Mouse (Mus musculus) telencephalon, adult 2 months (tissue): ENCODE measurements around the gene Oas1h.
"Not testable (repeated sequence)": the region's sequence is repeated elsewhere in the genome, so short reads cannot be mapped to it uniquely, and the experiment has no call there.

Experiments used
- DNase-seq: peaks from one replicate; pipeline ENCODE4 v3.0.0-alpha.2; 2011; ENCODE audit warnings: low read depth, low spot score

Gene Oas1h

DNA sequence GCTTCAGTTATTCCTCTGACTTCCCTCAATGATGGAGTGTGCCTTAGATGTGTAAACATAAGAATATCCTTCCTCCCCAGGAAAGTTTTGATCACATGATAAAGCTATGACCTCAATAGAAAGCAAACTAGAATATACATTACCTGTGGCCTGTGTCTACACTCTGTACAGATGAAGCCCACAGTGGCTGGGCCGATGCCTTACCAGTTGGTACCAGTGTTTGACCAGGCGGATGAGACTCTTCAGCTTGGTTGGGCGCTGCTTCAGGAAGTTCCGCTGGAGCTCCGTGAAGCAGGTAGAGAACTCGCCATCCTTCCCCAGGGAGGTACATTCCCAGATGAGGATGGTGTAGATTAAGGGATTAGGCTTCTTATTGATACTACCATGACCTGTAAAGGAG, 20.5 kb downstream of the Oas1h start:
- not testable (repeated sequence) for DNase-seq

DNA sequence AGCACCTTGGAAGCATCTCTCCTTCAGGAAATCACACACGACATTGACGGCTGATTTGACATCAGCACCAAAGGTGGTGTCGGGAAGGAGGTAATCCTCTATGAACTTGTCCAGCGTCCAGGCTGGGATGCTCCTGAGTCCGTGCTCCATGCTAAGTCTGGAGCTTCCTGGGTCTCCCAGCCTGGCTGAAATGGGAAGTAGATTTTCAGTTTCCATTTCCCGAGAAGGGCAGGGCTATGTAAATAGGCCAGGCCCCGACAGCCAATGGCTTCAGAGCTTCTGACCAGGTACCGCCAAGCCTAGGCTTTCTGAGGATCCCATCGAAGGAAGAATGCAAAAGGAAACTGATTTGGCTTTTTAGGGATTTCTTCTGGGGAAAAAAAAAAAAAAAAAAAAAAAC, 26.2 kb downstream of the Oas1h start, which contains the start of gene Oas1g:
TSS of gene Oas1g (minus strand) at position 201 of the 400 bp plus-strand sequence.
- not testable (repeated sequence) for DNase-seq

DNA sequence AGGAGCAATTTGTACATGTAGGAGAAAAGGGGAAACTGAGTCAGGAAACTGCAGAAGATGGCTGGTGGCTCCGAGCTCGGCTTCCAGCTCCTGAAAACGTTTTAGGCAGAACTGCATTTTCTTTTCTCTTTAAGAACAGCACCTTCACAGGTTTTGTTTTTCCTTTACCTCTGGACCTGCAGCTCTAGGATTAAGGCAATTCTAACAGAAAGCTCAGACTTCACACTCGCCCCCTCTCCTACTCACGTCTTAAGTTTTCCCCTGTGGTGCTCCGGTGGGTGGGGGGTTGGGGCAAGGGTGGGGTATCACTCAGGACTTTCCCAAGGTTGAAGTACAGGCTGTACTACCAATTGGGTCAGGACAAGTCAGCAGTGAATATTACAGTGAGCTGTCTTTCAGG, 26.6 kb downstream of the Oas1h start:
- no peak for DNase-seq

GRCm38 (mm10) chr5:120888294-120888815, 27.1 kb downstream of the Oas1h start:
- DNase-seq = not testable (repeated sequence)

DNA sequence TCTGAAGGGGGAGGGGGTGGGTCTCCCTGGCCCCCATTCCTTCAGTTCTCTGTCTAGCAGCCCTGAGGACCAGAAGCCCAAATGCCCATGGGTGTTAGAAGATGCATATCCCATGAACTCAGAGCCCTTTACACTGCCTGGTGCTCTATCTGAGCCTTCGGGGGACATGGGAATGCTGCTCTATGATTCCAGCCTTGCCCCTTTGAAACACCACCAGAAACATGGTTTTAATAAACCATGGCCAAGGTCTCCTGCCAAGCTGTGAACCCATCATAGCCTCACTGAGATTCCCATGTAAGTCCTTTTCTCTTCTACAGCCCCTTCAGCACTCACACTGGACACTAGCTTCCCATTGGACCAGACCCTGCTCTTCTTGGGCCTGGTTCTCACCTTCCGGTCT, 28.8 kb downstream of the Oas1h start:
- DNase-seq = no peak

DNA sequence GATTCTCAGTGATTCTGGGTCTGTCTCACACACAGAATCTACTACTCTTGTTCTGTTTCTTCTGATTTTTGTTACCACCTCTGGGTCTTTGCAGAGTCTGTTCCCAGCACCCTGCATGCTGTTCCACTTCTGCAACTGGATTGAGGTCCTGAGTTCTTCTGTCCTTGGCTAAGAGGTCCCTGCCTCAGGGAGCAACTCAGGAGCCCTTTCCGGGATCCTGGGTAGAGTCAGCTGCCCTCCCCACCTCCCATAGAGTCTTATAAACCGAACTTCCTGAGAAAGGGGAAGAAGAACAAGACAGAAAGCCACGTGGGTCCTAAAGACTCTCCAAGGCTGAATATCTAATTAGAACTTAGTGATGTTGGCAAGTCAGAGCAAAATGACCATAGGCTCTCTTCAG, 29.8 kb downstream of the Oas1h start:
- DNase-seq = no peak

DNA sequence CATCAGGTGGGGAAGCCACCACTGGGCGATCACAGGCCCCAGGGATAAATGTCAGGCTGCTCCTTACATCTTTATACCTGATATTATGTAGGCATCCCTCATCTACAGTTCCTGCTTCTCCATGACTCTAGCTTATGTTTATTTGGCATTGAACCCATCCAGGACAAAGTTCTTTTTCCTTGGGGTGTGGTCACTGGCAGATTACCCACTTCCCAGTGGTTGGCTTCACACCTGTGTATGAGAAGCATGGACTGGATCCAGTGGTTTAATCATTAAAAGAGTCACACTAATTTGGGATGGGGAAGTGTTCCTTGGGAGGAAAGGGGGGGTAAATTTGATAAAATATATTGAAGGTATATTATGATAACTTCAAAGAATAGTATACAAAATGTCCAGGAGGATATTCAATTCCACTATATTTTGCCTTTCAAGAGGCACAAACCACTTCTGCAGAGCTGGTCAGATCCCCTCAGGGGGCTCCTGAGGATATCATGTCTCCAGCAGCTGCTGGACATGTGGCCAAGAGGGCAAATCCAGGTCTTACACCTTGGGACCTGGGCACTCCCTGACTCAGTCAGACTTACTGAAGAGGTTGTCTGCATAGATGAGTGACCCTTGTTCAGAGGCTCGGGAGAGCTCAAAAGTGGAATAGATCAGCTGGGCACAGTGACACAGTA, 30.5 kb downstream of the Oas1h start:
- DNase-seq = not testable (repeated sequence)

GRCm38 (mm10) chr5:120892243-120892660, 31.0 kb downstream of the Oas1h start:
- DNase-seq = no peak

GRCm38 (mm10) chr5:120893866-120894265, 32.6 kb downstream of the Oas1h start:
- DNase-seq = not testable (repeated sequence)

- DNase-seq = not testable (repeated sequence)
These were observed 33.5 kb downstream of the Oas1h start for GRCm38 (mm10) chr5:120894692-120895091.

DNA sequence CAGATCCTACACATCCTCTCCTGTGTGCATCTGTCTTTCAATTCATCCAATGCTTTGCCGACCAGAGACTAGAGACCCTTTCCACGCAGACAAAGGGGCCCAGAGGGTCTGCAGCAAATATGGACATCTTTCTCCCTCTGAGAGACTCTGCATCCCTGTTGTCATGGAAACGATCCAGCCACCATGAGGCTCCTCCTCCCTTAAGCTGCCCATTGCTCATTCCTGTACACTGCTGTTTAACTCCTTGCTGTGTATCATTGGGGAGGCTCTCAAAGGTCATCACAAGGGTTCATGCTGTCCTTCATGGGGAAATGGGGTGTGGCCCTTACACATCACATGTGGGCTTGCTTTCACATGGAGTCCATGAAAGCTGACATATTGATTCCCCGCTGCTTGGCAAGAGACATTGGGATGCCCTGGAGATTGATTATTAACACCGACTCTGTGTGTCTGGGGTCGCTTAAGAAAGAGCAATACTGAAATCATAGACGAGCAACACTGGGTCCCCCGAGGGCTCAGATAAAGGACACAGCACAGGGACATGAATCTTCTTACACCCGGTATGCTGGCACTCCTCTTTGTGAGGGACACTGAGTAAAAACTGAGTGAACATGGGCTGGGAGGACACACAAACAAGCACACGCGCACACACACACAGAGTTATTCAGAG, 34.1 kb downstream of the Oas1h start:
- no peak for DNase-seq

- no peak for DNase-seq
These were observed 37.1 kb downstream of the Oas1h start for GRCm38 (mm10) chr5:120898307-120898706.

DNA sequence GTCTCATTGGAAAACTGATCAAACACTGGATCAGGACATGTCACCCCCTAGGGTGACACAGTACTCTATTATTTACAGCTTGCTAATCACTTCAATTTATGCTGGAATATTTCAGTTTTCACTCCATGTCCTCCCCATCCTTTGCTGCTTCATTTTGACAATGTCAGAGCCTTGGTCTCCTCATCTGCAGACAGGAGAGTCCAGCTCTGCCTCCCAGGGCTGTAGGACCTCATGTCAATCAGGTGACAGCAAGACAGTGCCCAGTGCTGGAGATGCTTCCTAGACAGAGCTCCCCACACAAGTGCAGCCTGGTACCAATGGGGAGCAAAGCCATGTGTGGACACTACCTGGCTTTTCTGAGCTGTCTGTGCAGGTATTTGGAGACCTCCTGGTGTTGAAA, 37.5 kb downstream of the Oas1h start:
- DNase-seq = no peak

GRCm38 (mm10) chr5:120900666-120901065, 39.4 kb downstream of the Oas1h start:
- no peak for DNase-seq

DNA sequence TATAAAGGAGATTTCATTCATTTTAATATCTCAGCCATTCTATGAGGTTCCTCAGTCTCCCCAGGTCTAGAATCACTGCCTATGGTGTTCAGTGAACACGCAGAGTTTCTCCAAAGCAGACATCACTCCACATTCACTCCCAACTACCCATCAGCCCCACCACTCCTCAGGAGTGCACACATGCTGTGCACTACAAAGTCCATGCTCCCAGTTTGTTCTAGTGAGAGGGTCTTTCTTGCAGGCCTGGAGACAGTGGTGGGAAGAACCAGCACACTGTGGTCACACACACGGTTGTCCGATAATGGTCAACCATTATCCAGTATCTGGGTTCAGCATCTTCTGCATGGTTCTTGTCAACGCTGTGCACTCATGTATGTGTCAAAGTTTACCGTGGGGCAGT, 40.8 kb downstream of the Oas1h start:
- DNase-seq = no peak

GRCm38 (mm10) chr5:120906791-120907733, 45.8 kb downstream of the Oas1h start, which contains the start of gene Oas1a:
TSS of gene Oas1a (minus strand) at chr5:120907521.
- not testable (repeated sequence) for DNase-seq

GRCm38 (mm10) chr5:120908196-120908920, 47.1 kb downstream of the Oas1h start:
- DNase-seq = no peak

GRCm38 (mm10) chr5:120914204-120914603, 53.0 kb downstream of the Oas1h start, which contains the start of gene Oas1d:
TSS of gene Oas1d (plus strand) at chr5:120914536.
- not testable (repeated sequence) for DNase-seq

DNA sequence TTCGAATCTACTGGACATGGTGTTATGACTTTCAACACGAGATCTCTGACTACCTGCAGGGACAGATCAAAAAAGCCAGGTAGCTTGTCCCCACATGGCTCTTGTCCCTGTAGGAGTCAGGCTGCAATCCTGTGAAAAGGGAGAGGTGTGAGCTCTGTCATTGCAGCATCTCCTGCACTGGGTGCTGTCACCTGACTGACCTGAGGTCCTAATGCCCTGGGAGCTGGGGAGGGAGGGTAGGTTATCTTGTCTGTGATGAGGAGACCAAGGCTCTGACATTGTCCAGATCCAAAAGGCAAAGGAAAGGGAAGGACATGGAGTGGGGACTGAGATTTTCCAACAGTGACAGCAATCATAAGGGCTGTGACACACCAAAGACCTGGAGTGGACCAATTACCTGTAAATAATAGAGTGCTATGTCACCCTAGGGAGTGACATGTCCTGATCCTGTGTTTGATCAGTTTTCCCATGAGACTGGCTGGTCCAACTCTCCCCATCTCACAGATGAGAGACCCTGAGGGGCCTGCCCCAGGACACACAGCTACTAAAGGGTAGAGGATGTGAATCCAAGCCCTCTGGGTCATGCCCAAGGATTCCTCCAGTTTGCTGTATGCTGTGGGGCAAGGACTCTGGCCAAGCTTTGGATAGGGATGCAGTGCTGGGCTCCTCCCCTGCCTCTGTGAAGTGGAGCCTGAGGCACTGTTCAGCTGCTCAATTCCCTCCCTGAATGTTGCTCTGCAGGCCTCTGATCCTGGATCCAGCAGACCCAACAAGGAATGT, 58.1 kb downstream of the Oas1h start:
- not testable (repeated sequence) for DNase-seq

GRCm38 (mm10) chr5:120920296-120920695, 59.1 kb downstream of the Oas1h start:
- no peak for DNase-seq
